ENCODE assay signal across 9 mouse cellular contexts in genomic region chr11:64435546-64436411, GRCm38 (mm10). TPM values are rescaled to one million over a fixed set of nuclear protein-coding genes. Genes with fewer than 3 reads are reported as not detected.
DNase-seq lines count a peak whose midpoint lies in the region; ATAC-seq and TF ChIP-seq lines count a peak whose summit lies in the region.
"Had no signal": no experiment of that assay in that cellular context is flagged by ENCODE, and none has a peak within 500 bp of the region (broad histone marks: within the 10 kb centered on the region; RNA-seq: fewer than 3 reads in every experiment).

No protein-coding gene starts in this region.

- no peak for TF ChIP-seq CTCF in ES-Bruce4 (IDR thresholded peaks at IDR 0.05; ENCODE audit: low read depth, low read length)

- H3K9ac ChIP-seq in ES-Bruce4 (ENCODE audit: low read depth, poor library complexity, severe bottlenecking), result peak overlapping the region; percentile 23
- H3K9ac ChIP-seq in forebrain, embryonic 13.5 days, result peak overlapping the region; percentile 69

- WGBS in forebrain, embryonic 13.5 days, result under 1% methylated on average over 81 of the region's 81 CpGs

- H3K27ac ChIP-seq in ES-Bruce4 (ENCODE audit: insufficient read depth, low read length), result no peak overlapping the region
- no peak overlapping the region for H3K27ac ChIP-seq in forebrain, embryonic 13.5 days

- H3K27me3 ChIP-seq in ES-Bruce4 (ENCODE audit: control insufficient read depth, insufficient read depth, low read length, poor library complexity, severe bottlenecking), result peaks cover 17% of the 10 kb centered on the region
- H3K27me3 ChIP-seq in forebrain, embryonic 13.5 days, result peaks cover 66% of the 10 kb centered on the region

- DNase-seq in adrenal gland, adult 18-20 months (ENCODE audit: low spot score in 2 of 2), result peak; percentile 12 to 25
- DNase-seq in heart, postnatal 36 days, result peak; percentile 23 to 49
- peak; percentile 17 to 25 for DNase-seq in left cerebral cortex, postnatal 36 days (ENCODE audit: low spot score in 2 of 2)
- DNase-seq in right cerebral cortex, postnatal 14 days, result peak; percentile 12

- TF ChIP-seq EP300 in ES-Bruce4 (IDR thresholded peaks at IDR 0.05; ENCODE audit: insufficient read depth, low read depth, low read length), result no peak

- no peak for TF ChIP-seq POLR2A in ES-Bruce4 (IDR thresholded peaks at IDR 0.05; ENCODE audit: insufficient read depth, low read length)

- intact Hi-C loops in heart, postnatal 36 days (cut with DNase I), result no loop called here
- intact Hi-C loops in left cerebral cortex, postnatal 36 days (cut with DNase I), result loop anchor here (5.0 to 10.0 kb wide), 2 partner anchors 361 to 1033 kb away; partner anchors contain the start of gene Cox10

- H3K4me3 ChIP-seq in ES-Bruce4 (ENCODE audit: low read depth, low read length), result peak overlapping the region; percentile 54
- H3K4me3 ChIP-seq in forebrain, embryonic 13.5 days, result peak overlapping the region; percentile 55

- ATAC-seq in forebrain, embryonic 13.5 days, result peak; percentile 75
- ATAC-seq in megakaryocyte, adult 5-6 weeks (ENCODE audit: poor library complexity, severe bottlenecking), result peak; percentile 21; the same call in 1 of the 2 replicates
- no peak for ATAC-seq in erythroid progenitor cell, adult 5-6 weeks (replicated peaks; ENCODE audit: low FRiP score, poor library complexity, severe bottlenecking)

- no peaks in the 10 kb centered on the region for H3K4me1 ChIP-seq in ES-Bruce4 (ENCODE audit: control insufficient read depth, insufficient read depth, low read length)
- peaks cover 18% of the 10 kb centered on the region for H3K4me1 ChIP-seq in forebrain, embryonic 13.5 days

- H3K4me2 ChIP-seq in forebrain, embryonic 13.5 days, result peak overlapping the region; percentile 95

- no peaks in the 10 kb centered on the region for H3K9me3 ChIP-seq in ES-Bruce4 (replicated peaks; ENCODE audit: control insufficient read depth, insufficient read depth, low read length, poor library complexity, severe bottlenecking)
- H3K9me3 ChIP-seq in forebrain, embryonic 13.5 days (replicated peaks), result no peaks in the 10 kb centered on the region

- H3K36me3 ChIP-seq in ES-Bruce4 (ENCODE audit: control insufficient read depth, insufficient read depth, low read length, poor library complexity, severe bottlenecking), result no peaks in the 10 kb centered on the region
- no peaks in the 10 kb centered on the region for H3K36me3 ChIP-seq in forebrain, embryonic 13.5 days (ENCODE audit: poor library complexity, severe bottlenecking)

RNA-seq across cellular contexts. Expression of gene Hs3st3a1, which starts 0.6 kb away (rescaled TPM):
- 0.24 and 0.28 TPM in 2 replicates for polyA plus RNA-seq in ES-Bruce4 (2011; ENCODE audit: insufficient read depth, insufficient read length, low read depth, missing spikeins)
- under 1 TPM; 0.19 to 0.23 TPM for total RNA-seq in adrenal gland, adult 18-20 months (2021)
- polyA plus RNA-seq in forebrain, embryonic 13.5 days (2015; fragmentation: Nextera tagmentation; extraction: Ambion mirVana), result 0.15 and 0.40 TPM in 2 replicates
- under 1 TPM; 0.36 to 0.43 TPM for total RNA-seq in heart, postnatal 36 days (2021)
- total RNA-seq in left cerebral cortex, postnatal 36 days (2021), result 1 to 10 TPM; 1.0 TPM
- total RNA-seq in megakaryocyte, adult 5-6 weeks (2015), result not detected in 2 replicates
- not detected in 2 replicates for total RNA-seq in megakaryocyte, adult 5-6 weeks (2017)
- total RNA-seq in erythroid progenitor cell, adult 5-6 weeks (2015; ENCODE audit: low replicate concordance), result not detected in 2 replicates
- not detected in 2 replicates for total RNA-seq in erythroid progenitor cell, adult 5-6 weeks (2017; ENCODE audit: low replicate concordance)
- total RNA-seq: neutrophil, adult 5-6 weeks had no signal

RNA-seq across cellular contexts. Expression of gene F930015N05Rik, which starts 0.7 kb away (rescaled TPM):
- not detected in 2 replicates for polyA plus RNA-seq in ES-Bruce4 (2011; ENCODE audit: insufficient read depth, insufficient read length, low read depth, missing spikeins)
- not detected for total RNA-seq in adrenal gland, adult 18-20 months (2021)
- polyA plus RNA-seq in forebrain, embryonic 13.5 days (2015; fragmentation: Nextera tagmentation; extraction: Ambion mirVana), result 0.57 TPM in 1 of 2 replicates, not detected in the other
- under 1 TPM in 1 of 2 experiments, not detected in 1; 0.35 TPM for total RNA-seq in heart, postnatal 36 days (2021)
- under 1 TPM; 0.79 to 0.91 TPM for total RNA-seq in left cerebral cortex, postnatal 36 days (2021)
- total RNA-seq in megakaryocyte, adult 5-6 weeks (2015), result not detected in 2 replicates
- total RNA-seq in megakaryocyte, adult 5-6 weeks (2017), result not detected in 2 replicates
- total RNA-seq in erythroid progenitor cell, adult 5-6 weeks (2015; ENCODE audit: low replicate concordance), result not detected in 2 replicates
- not detected in 2 replicates for total RNA-seq in erythroid progenitor cell, adult 5-6 weeks (2017; ENCODE audit: low replicate concordance)
- total RNA-seq: neutrophil, adult 5-6 weeks had no signal
